Mouse (Mus musculus) adipocyte (in vitro differentiated cells): ENCODE data around the gene Ercc6l2.
A peak's percentile ranks its signal among the peaks of the same experiment; 100 is the strongest.
"Not testable (repeated sequence)": the region's sequence is repeated elsewhere in the genome, so short reads cannot be mapped to it uniquely, and the experiment has no call there.

Experiments used
- DNase-seq: peaks from one replicate; pipeline ENCODE4 v3.0.0-alpha.2; 2016; ENCODE audit warnings: low spot score

Ercc6l2 gene

GRCm38 (mm10) chr13:63879864-63880141 is 64.8 kb downstream of the Ercc6l2 start:
- no peak for DNase-seq

- DNase-seq: no peak
Measured at GRCm38 (mm10) chr13:63885532-63885949, 70.5 kb downstream of the Ercc6l2 start.

GRCm38 (mm10) chr13:63886429-63887052 is 71.5 kb downstream of the Ercc6l2 start:
- DNase-seq: no peak

- DNase-seq: no peak
Measured at GRCm38 (mm10) chr13:63900679-63901302, 85.8 kb downstream of the Ercc6l2 start.

GRCm38 (mm10) chr13:63901303-63901713 is 86.3 kb downstream of the Ercc6l2 start:
- no peak for DNase-seq

- no peak for DNase-seq
Measured at GRCm38 (mm10) chr13:63901714-63902597, 86.9 kb downstream of the Ercc6l2 start.

- DNase-seq: peak; percentile 54
Measured at GRCm38 (mm10) chr13:63906516-63906915, 91.5 kb downstream of the Ercc6l2 start.

GRCm38 (mm10) chr13:63907437-63907836 is 92.4 kb downstream of the Ercc6l2 start:
- DNase-seq: no peak

GRCm38 (mm10) chr13:63910141-63910804 is 95.2 kb downstream of the Ercc6l2 start:
- DNase-seq: no peak

- DNase-seq: no peak
Measured at GRCm38 (mm10) chr13:63911617-63912016, 96.6 kb downstream of the Ercc6l2 start.

- DNase-seq: no peak
Measured at GRCm38 (mm10) chr13:63913136-63913535, 98.1 kb downstream of the Ercc6l2 start.

- no peak for DNase-seq
Measured at GRCm38 (mm10) chr13:63915176-63915575, 100.1 kb downstream of the Ercc6l2 start.

- DNase-seq: no peak
Measured at GRCm38 (mm10) chr13:63915684-63916083, 100.6 kb downstream of the Ercc6l2 start.

- no peak for DNase-seq
Measured at GRCm38 (mm10) chr13:63916568-63916967, 101.5 kb downstream of the Ercc6l2 start.

- DNase-seq: peak; percentile 88
Measured at GRCm38 (mm10) chr13:63917198-63917767, 102.2 kb downstream of the Ercc6l2 start.

- DNase-seq: no peak
Measured at GRCm38 (mm10) chr13:63917776-63918621, 103.0 kb downstream of the Ercc6l2 start.

- no peak for DNase-seq
Measured at GRCm38 (mm10) chr13:63918733-63919422, 103.8 kb downstream of the Ercc6l2 start.

GRCm38 (mm10) chr13:63924036-63924435 is 109.0 kb downstream of the Ercc6l2 start:
- DNase-seq: not testable (repeated sequence)

- no peak for DNase-seq
Measured at GRCm38 (mm10) chr13:63927326-63927725, 112.3 kb downstream of the Ercc6l2 start.

- peak; percentile 37 for DNase-seq
Measured at GRCm38 (mm10) chr13:63929351-63929750, 114.3 kb downstream of the Ercc6l2 start.
